Mouse (Mus musculus) hindbrain, embryonic 14.5 days (tissue): Measurements from ENCODE around the gene Cpne6. TPM values are rescaled to one million over a fixed set of nuclear protein-coding genes. Genes with fewer than 3 reads are reported as not detected.
A peak's percentile ranks its signal among the peaks of the same experiment; 100 is the strongest.

ENCODE experiments used
- ATAC-seq: fragments of 200-750 bp; cut with Nextera tagmentation; 2 replicates; pipeline ENCODE4 v1.8.0; 2017; ENCODE audit warnings: moderate number of reproducible peaks, mild to moderate bottlenecking, moderate TSS enrichment, moderate library complexity; ENCODE audit not compliant: low FRiP score
- DNase-seq: peaks from one replicate; pipeline ENCODE4 v3.0.0-alpha.2; 2015; ENCODE audit warnings: low spot score
- H3K27ac ChIP-seq: fragments of 300-500 bp; sonication (generic); 2 replicates; pipeline ENCODE4 v1.5.1; 2014; ENCODE audit warnings: mild to moderate bottlenecking, moderate library complexity
- H3K27me3 ChIP-seq: fragments of 300-500 bp; sonication (generic); 2 replicates; pipeline ENCODE4 v1.6.1; 2014; ENCODE audit warnings: mild to moderate bottlenecking, low read length, mixed read lengths; ENCODE audit not compliant: control insufficient read depth, insufficient read depth
- H3K36me3 ChIP-seq: fragments of 300-500 bp; sonication (generic); replicated peaks from 2 replicates; pipeline ENCODE4 v1.6.1; 2014; ENCODE audit not compliant: control insufficient read depth, insufficient read depth
- H3K4me1 ChIP-seq: fragments of 300-500 bp; sonication (generic); replicated peaks from 2 replicates; pipeline ENCODE4 v1.6.1; 2014; ENCODE audit warnings: antibody characterized with exemption, low read length, mixed read lengths; ENCODE audit not compliant: control insufficient read depth, insufficient read depth
- H3K4me2 ChIP-seq: fragments of 300-500 bp; sonication (generic); replicated peaks from 2 replicates; pipeline ENCODE4 v1.6.1; 2014; ENCODE audit warnings: mild to moderate bottlenecking, moderate library complexity
- H3K4me3 ChIP-seq: fragments of 300-500 bp; sonication (generic); replicated peaks from 2 replicates; pipeline ENCODE4 v1.5.1; 2014; ENCODE audit warnings: mild to moderate bottlenecking, low read length
- H3K9ac ChIP-seq: fragments of 300-500 bp; sonication (generic); 2 replicates; pipeline ENCODE4 v1.6.1; 2014
- H3K9me3 ChIP-seq: fragments of 300-500 bp; sonication (generic); 2 replicates; pipeline ENCODE4 v1.6.1; 2016; ENCODE audit warnings: low read length; ENCODE audit not compliant: control insufficient read depth
- WGBS: fragments of 180-500 bp; shearing (Covaris S2); extraction: QIAGEN DNeasy Blood & Tissue Kit; methylation state at CpG from one replicate; pipeline ENCODE4 v1.1.7; 2014; 5-methylcytosine and 5-hydroxymethylcytosine counted together
- polyA plus RNA-seq: library from polyadenylated mRNA; unstranded; fragments of >200 nt; fragmentation: Nextera tagmentation; extraction: Ambion mirVana; gene quantifications from 2 replicates; pipeline ENCODE4 v1.2.1, GENCODE M21; 2014

The Cpne6 gene
- polyA plus RNA-seq, 1 experiment from 2014 or later: 3.2 TPM

DNA sequence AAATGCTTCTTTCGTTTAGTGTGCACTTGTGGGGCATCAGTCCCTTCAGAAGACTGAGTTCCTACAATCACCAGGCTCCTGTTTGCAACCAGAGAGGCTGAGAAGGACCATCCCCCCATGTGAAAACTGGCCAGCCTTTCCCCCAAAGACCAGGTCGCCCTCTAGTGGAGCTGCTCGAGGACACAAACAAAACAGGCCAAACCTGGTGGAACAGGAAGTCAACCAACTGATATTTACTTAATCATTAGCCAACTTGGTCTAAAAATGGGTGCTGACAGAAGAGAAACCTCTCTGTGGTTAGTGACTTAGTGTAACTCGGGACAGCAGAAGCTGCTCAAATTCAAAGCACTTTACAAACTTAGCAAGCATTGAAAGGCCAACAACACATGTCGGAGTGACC is 46.8 kb downstream of the Cpne6 start:
- Histone ChIP-seq H3K4me2 (no peak overlapping the region), H3K27me3 (no peaks in the 10 kb centered on the region), H3K9ac (no peak overlapping the region), H3K9me3 (no peaks in the 10 kb centered on the region), H3K36me3 (no peaks in the 10 kb centered on the region), H3K4me1 (peaks cover 15% of the 10 kb centered on the region), H3K4me3 (no peak overlapping the region), H3K27ac (no peak overlapping the region)
- ATAC-seq (no peak), DNase-seq (peak; percentile 67)
- 32% methylated on average over 5 of the region's 5 CpGs for WGBS

DNA sequence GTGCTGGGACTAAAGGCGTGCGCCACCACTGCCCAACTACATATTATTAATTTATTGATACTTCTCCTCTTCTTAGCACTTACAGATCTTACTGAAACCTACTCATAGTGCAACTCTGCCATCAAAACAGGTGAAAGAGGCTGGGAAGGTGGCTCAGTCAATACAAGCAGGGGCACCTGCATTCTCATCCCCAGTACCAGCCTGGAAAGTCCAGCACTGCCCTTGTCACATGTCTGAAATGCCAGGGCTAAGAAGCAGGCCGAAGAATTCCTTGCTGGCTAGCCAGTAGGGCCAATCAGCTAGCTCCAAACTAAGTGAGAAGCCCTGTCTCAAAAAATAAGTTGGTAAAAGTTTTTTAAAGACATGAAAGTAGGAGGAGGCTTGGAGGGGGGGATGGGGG is 47.3 kb downstream of the Cpne6 start:
- H3K27me3 ChIP-seq: no peaks in the 10 kb centered on the region
- H3K4me2 ChIP-seq: no peak overlapping the region
- H3K4me3 ChIP-seq: no peak overlapping the region
- 91% methylated on average over 3 of the region's 3 CpGs for WGBS
- 0 out of 2 replicates have a peak, but pooled peaks cover 3% of the 10 kb centered on the region for H3K36me3 ChIP-seq
- DNase-seq (no peak), ATAC-seq (no peak)
- no peak overlapping the region for H3K9ac ChIP-seq
- no peaks in the 10 kb centered on the region for H3K9me3 ChIP-seq
- H3K27ac ChIP-seq: no peak overlapping the region
- H3K4me1 ChIP-seq: peaks cover 15% of the 10 kb centered on the region

GRCm38 (mm10) chr14:55558740-55559448 is 48.6 kb downstream of the Cpne6 start:
- peaks cover 15% of the 10 kb centered on the region for H3K4me1 ChIP-seq
- peak overlapping the region; percentile 98; the same call in 1 of the 2 replicates for H3K27ac ChIP-seq
- WGBS: 59% methylated on average over 6 of the region's 6 CpGs
- no peaks in the 10 kb centered on the region for H3K27me3 ChIP-seq
- H3K9me3 ChIP-seq: no peaks in the 10 kb centered on the region
- DNase-seq: no peak
- peaks cover 15% of the 10 kb centered on the region; the same call in 1 of the 2 replicates for H3K36me3 ChIP-seq
- H3K9ac ChIP-seq: peak overlapping the region; percentile 76
- no peak for ATAC-seq
- peak overlapping the region; percentile 84 for H3K4me2 ChIP-seq
- peak overlapping the region; percentile 50 for H3K4me3 ChIP-seq

GRCm38 (mm10) chr14:55559799-55560201 is 49.6 kb downstream of the Cpne6 start, which contains the start of gene Dcaf11:
Gene Dcaf11 (plus strand): TSS chr14:55560006.
- Histone ChIP-seq H3K9ac (peak within 1 kb of the TSS; percentile 76), H3K4me3 (peak within 1 kb of the TSS; percentile 50), H3K9me3 (no peaks in the 10 kb centered on the region), H3K27me3 (no peaks in the 10 kb centered on the region), H3K4me1 (peaks cover 15% of the 10 kb centered on the region), H3K4me2 (peak within 1 kb of the TSS; percentile 84), H3K27ac (peak within 1 kb of the TSS; percentile 98), H3K36me3 (peaks cover 24% of the 10 kb centered on the region)
- under 1% methylated on average over 27 of the region's 27 CpGs for WGBS
- peak; percentile 74 for ATAC-seq
- peak; percentile 88 for DNase-seq

DNA sequence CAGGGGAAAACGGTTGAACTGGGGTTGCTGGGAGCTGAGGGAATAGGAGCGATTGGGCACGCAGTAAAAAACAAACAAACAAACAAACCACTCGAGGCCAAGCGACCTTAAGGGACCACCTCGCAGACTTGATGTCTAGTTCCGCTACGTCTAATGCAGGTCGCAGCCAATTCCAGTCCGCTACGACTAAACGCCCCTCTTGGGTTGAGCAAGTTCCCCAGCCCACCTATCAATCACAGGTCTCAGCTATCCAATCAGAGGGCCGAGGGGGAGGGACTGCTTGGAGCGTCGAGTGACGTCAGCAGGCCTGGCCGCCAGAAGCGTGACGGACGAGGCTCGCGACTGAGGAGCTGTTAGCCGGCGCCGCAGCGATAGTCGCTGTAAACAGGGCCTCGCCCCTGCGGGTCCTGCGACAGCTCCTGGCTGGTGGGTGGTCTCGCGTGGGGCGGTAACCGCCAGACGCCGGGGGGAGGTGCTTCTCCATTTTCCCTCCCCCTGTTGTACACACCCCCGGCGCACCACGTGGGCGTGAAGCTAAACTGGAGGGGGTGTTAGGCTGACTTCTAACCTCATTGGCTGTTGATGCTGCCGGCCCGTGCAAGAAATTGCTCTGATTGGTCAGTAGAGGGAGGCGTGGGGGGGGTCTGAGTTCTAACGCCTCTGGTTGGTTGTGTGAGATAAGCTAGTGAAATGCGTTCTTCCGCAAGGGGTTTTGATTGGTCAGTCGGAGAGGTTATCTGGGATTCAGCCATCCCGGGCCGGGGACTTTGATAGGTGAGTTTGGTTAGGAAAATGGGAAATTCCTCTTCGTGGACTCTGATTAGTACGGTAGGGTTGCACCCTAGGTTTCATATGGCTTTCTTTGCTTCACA is 50.2 kb downstream of the Cpne6 start, which contains the start of gene A730061H03Rik:
Gene A730061H03Rik, minus strand, starts transcription at position 205 of the 872 bp plus-strand sequence.
- peak within 1 kb of the TSS; percentile 98 for H3K27ac ChIP-seq
- under 1% methylated on average over 51 of the region's 51 CpGs for WGBS
- peak within 1 kb of the TSS; percentile 50 for H3K4me3 ChIP-seq
- H3K27me3 ChIP-seq: no peaks in the 10 kb centered on the region
- peak within 1 kb of the TSS; percentile 76 for H3K9ac ChIP-seq
- DNase-seq: peak; percentile 98
- H3K4me1 ChIP-seq: peaks cover 15% of the 10 kb centered on the region
- H3K9me3 ChIP-seq: no peaks in the 10 kb centered on the region
- peak; percentile 96 for ATAC-seq
- peaks cover 31% of the 10 kb centered on the region for H3K36me3 ChIP-seq
- peak within 1 kb of the TSS; percentile 84 for H3K4me2 ChIP-seq

- Histone ChIP-seq H3K27me3 (no peaks in the 10 kb centered on the region), H3K27ac (no peak overlapping the region), H3K36me3 (peaks cover 45% of the 10 kb centered on the region), H3K4me1 (peaks cover 15% of the 10 kb centered on the region), H3K9me3 (no peaks in the 10 kb centered on the region), H3K9ac (no peak overlapping the region), H3K4me3 (no peak overlapping the region), H3K4me2 (peak overlapping the region; percentile 84)
- no peak for ATAC-seq
- 88% methylated on average over 10 of the region's 10 CpGs for WGBS
- no peak for DNase-seq
Observed at GRCm38 (mm10) chr14:55561860-55562259, 51.6 kb downstream of the Cpne6 start.

GRCm38 (mm10) chr14:55563249-55563648 is 53.0 kb downstream of the Cpne6 start:
- DNase-seq (no peak), ATAC-seq (no peak)
- peaks cover 57% of the 10 kb centered on the region for H3K36me3 ChIP-seq
- H3K27ac ChIP-seq: no peak overlapping the region
- H3K27me3 ChIP-seq: no peaks in the 10 kb centered on the region
- no peak overlapping the region for H3K9ac ChIP-seq
- WGBS: 91% methylated on average over 11 of the region's 11 CpGs
- H3K4me3 ChIP-seq: no peak overlapping the region
- peaks cover 15% of the 10 kb centered on the region for H3K4me1 ChIP-seq
- no peak overlapping the region for H3K4me2 ChIP-seq
- no peaks in the 10 kb centered on the region for H3K9me3 ChIP-seq

- peaks cover 82% of the 10 kb centered on the region for H3K36me3 ChIP-seq
- WGBS: 90% methylated on average over 3 of the region's 3 CpGs
- no peaks in the 10 kb centered on the region for H3K27me3 ChIP-seq
- H3K4me1 ChIP-seq: peaks cover 9% of the 10 kb centered on the region
- no peak overlapping the region for H3K9ac ChIP-seq
- H3K4me2 ChIP-seq: no peak overlapping the region
- H3K4me3 ChIP-seq: no peak overlapping the region
- no peak overlapping the region for H3K27ac ChIP-seq
- DNase-seq (no peak), ATAC-seq (no peak)
- no peaks in the 10 kb centered on the region for H3K9me3 ChIP-seq
Observed at GRCm38 (mm10) chr14:55565748-55566147, 55.5 kb downstream of the Cpne6 start.
